Mouse (Mus musculus): ENCODE data around the gene Dhrs2. TPM values are rescaled to one million over a fixed set of nuclear protein-coding genes. Genes with fewer than 3 reads are reported as not detected.

Dhrs2 gene
- not detected in 2 replicates for polyA plus RNA-seq (2015; fragmentation: Nextera tagmentation; extraction: Ambion mirVana)

DNA sequence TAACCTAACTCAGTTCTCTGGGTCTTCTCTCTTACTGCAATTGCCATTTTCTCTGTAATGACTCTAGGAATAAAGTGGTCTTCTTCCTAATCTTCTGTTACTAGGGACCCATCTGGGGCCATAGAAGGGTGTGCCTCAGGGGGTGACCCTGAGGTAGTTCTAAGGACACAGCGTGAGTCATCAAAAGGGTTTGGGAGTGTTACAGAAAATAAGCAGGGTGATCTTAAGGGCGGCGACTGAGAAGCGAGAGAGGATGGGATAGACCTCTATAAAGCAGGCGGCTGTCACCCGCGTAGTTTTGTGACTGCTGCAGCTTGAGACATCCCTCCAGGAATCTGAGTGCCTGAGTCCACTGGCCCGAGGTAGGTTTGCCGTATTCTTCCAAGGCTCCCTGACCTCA is at the start of gene Dhrs2:
Dhrs2 (plus strand) TSS at position 301 of the 400 bp plus-strand sequence.
- no peak for ATAC-seq (ENCODE audit: extremely low read depth, insufficient number of reproducible peaks, low FRiP score, low TSS enrichment)
- Histone ChIP-seq H3K9ac (no peak within 1 kb of the TSS), H3K4me3 (no peak within 1 kb of the TSS), H3K9me3 (no peaks in the 10 kb centered on the region), H3K27me3 (replicated peaks) (no peaks in the 10 kb centered on the region), H3K36me3 (no peaks in the 10 kb centered on the region), H3K4me2 (no peak within 1 kb of the TSS), H3K27ac (replicated peaks) (no peak within 1 kb of the TSS), H3K4me1 (no peaks in the 10 kb centered on the region)
- WGBS: 78% methylated on average over 9 of the region's 9 CpGs

DNA sequence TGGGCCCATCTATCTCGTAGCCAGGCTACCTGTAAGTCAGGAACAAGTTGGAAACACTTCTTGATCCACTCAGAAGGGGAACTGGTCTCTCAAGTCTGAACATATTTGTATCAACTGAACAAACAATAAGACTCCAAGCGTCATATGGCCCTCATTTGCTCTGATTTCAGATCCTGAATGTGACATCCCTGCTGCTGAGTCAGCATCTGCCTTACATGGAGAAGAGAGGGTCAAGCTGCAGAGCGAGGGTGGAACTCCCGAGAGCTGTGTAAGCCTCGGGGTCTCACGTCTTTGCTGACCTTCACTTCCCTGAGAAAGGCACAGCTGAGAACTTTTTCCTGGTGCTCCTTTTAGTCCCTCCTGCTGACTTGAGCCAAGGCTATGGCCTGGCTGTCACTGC is 47.6 kb upstream of the Dhrs2 start:
- 50% methylated on average over 6 of the region's 6 CpGs for WGBS
- Histone ChIP-seq H3K4me1 (0 out of 2 replicates have a peak, but pooled peaks cover 2% of the 10 kb centered on the region), H3K4me3 (no peak overlapping the region), H3K36me3 (no peaks in the 10 kb centered on the region), H3K9ac (no peak overlapping the region), H3K4me2 (no peak overlapping the region), H3K27me3 (replicated peaks) (peaks cover 21% of the 10 kb centered on the region), H3K27ac (replicated peaks) (no peak overlapping the region), H3K9me3 (no peaks in the 10 kb centered on the region)
- ATAC-seq (ENCODE audit: extremely low read depth, insufficient number of reproducible peaks, low FRiP score, low TSS enrichment): no peak

DNA sequence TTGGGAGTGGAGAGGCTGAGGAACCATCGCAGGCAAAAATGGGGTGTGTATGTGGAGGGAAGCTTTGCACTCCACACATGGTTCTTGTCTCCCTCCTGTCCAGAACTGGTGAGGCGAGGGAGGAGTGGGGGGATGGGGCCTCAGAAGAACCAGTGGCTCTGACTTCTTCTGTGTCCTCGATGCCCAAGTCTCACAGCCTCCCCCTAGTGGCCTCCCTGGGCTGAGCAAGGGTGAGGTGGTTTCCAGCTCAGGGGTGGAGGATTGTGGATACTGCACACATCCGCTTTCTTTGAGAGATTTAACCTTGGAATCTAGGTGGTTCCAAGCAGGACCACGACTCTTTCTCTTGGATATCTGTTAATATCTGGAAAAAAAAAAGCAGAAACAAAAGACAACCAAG is 44.5 kb upstream of the Dhrs2 start:
- 43% methylated on average over 5 of the region's 5 CpGs for WGBS
- H3K4me2 ChIP-seq: no peak overlapping the region
- no peak overlapping the region for H3K9ac ChIP-seq
- no peak overlapping the region for H3K4me3 ChIP-seq
- peaks cover 9% of the 10 kb centered on the region for H3K4me1 ChIP-seq
- no peak for ATAC-seq (ENCODE audit: extremely low read depth, insufficient number of reproducible peaks, low FRiP score, low TSS enrichment)
- H3K27me3 ChIP-seq (replicated peaks): peaks cover 18% of the 10 kb centered on the region
- H3K9me3 ChIP-seq: no peaks in the 10 kb centered on the region
- no peak overlapping the region for H3K27ac ChIP-seq (replicated peaks)
- no peaks in the 10 kb centered on the region for H3K36me3 ChIP-seq

DNA sequence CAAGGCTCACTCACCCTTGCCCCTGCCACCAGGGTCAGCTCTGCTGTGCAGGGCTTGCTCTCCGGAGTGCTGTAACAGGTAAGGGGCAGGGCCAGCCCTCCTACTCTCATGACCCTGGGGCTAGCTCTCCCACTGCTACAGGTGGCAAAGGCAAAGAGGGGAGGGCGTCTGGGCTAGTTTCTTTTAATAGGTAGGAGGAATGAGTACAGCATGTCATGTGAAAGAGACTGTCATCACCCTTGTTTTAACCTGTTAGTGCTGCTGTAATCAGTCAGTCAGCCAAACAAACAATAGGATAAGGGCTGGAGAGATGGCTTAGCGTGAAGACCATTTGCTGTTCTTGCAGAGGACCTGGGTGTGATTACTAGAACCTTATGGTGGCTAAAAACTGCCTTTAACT is 40.9 kb upstream of the Dhrs2 start:
- WGBS: 31% methylated on average over 3 of the region's 3 CpGs
- Histone ChIP-seq H3K4me1 (peaks cover 9% of the 10 kb centered on the region), H3K27me3 (replicated peaks) (peaks cover 12% of the 10 kb centered on the region), H3K4me2 (no peak overlapping the region), H3K27ac (replicated peaks) (no peak overlapping the region), H3K4me3 (no peak overlapping the region), H3K9me3 (no peaks in the 10 kb centered on the region), H3K36me3 (no peaks in the 10 kb centered on the region), H3K9ac (no peak overlapping the region)
- ATAC-seq (ENCODE audit: extremely low read depth, insufficient number of reproducible peaks, low FRiP score, low TSS enrichment): no peak; the same call in 1 of the 2 replicates

DNA sequence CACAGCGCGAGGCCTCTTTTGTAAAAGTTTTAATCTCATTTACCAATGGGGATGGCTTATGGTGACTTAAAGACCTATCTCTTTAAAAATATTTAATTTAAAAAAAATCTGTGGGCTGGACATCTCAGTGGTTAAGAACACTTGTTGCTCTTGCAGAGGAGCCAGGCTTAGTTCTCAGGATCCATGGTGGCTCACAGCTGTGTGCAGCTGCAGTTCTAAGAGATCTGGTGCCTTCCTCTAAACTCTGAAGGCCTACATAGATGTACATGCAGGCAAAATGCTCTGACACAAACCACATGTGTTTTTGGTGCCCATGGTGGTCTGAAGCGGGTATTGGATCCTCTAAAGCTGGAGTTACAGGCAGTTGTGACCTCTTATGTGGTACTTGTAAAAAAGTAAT is 38.6 kb upstream of the Dhrs2 start:
- WGBS: 84% methylated on average over 3 of the region's 3 CpGs
- ATAC-seq (ENCODE audit: extremely low read depth, insufficient number of reproducible peaks, low FRiP score, low TSS enrichment): no peak
- no peaks in the 10 kb centered on the region for H3K9me3 ChIP-seq
- no peaks in the 10 kb centered on the region for H3K36me3 ChIP-seq
- H3K9ac ChIP-seq: no peak overlapping the region
- H3K4me3 ChIP-seq: no peak overlapping the region
- H3K4me1 ChIP-seq: peaks cover 7% of the 10 kb centered on the region
- no peak overlapping the region for H3K27ac ChIP-seq (replicated peaks)
- peaks cover 12% of the 10 kb centered on the region for H3K27me3 ChIP-seq (replicated peaks)
- H3K4me2 ChIP-seq: no peak overlapping the region

DNA sequence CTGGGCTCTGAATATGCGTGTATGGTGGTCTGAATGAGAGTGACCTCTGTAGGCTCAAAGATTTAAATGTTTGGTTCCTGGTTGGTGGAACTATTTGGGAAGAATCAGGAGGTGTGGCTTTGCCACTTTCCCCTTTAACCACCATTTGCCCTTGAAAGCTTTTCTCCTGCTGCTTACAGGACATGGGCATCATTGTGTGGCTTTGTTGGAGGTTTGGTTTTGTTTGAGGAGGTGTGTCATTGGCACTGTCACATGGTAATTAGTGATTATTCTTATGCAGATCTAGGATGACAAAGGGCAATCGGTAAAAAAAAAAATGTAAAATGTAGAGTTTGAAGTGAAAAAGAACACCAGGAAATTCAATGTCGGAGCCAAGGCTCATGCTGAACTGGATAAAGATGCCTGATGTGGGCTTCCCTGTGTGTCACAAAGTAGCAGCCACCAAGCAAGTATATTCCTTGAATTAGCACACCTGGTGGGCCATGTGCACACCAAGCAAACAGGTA is 37.1 kb upstream of the Dhrs2 start:
- H3K27me3 ChIP-seq (replicated peaks): peaks cover 13% of the 10 kb centered on the region
- no peaks in the 10 kb centered on the region for H3K9me3 ChIP-seq
- H3K4me3 ChIP-seq: no peak overlapping the region
- no peak overlapping the region for H3K27ac ChIP-seq (replicated peaks)
- H3K9ac ChIP-seq: no peak overlapping the region
- WGBS: 78% methylated on average over 3 of the region's 3 CpGs
- H3K4me2 ChIP-seq: no peak overlapping the region
- no peaks in the 10 kb centered on the region for H3K36me3 ChIP-seq
- no peak for ATAC-seq (ENCODE audit: extremely low read depth, insufficient number of reproducible peaks, low FRiP score, low TSS enrichment)
- peaks cover 14% of the 10 kb centered on the region for H3K4me1 ChIP-seq

DNA sequence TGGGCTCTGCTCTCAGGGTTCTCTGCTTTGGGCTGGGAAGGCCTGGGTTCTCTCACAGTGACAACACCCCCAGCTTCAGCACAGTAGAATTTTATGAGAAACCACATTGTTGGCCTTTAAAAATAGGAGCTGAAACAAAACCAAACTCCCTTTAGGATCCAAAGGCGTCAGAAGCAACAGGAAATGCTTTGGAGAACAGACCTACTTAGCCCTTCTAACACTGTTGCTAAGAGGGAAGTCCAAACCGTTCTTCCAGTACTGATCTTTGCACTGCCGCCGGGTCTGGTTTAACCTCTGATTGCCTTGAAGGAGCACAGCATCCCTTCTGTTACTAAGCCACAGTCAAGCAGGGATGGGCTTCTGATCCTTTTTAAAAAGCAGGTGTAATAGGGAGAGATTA is 33.3 kb upstream of the Dhrs2 start:
- Histone ChIP-seq H3K27ac (replicated peaks) (no peak overlapping the region), H3K9me3 (no peaks in the 10 kb centered on the region), H3K4me2 (no peak overlapping the region), H3K36me3 (no peaks in the 10 kb centered on the region), H3K27me3 (replicated peaks) (peaks cover 22% of the 10 kb centered on the region), H3K4me3 (no peak overlapping the region), H3K9ac (no peak overlapping the region), H3K4me1 (0 out of 2 replicates have a peak, but pooled peaks cover 8% of the 10 kb centered on the region)
- WGBS: 45% methylated on average over 4 of the region's 4 CpGs
- ATAC-seq (ENCODE audit: extremely low read depth, insufficient number of reproducible peaks, low FRiP score, low TSS enrichment): no peak

DNA sequence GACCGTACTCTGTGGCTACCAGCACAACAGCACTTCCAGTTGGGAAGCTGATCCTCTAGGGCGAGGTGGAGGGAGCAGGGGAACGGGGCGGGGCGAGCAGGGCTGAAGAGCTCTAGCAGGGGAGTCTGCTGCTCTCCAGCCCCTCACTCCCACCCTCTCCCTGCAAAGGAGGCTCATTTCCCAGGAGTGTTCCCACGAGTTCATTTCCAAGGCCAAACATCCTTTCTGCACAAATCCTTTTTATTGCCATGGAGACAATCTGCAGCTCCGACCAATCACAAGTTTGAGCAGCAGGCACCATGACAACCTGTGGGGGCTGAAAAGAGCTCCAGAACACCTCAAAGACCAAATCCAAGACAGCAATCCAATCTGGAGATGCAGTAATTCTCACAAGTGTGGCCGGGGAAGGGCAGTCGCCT is 32.4 kb upstream of the Dhrs2 start:
- Histone ChIP-seq H3K4me2 (no peak overlapping the region), H3K27ac (replicated peaks) (no peak overlapping the region), H3K27me3 (replicated peaks) (peaks cover 22% of the 10 kb centered on the region), H3K4me3 (no peak overlapping the region), H3K4me1 (0 out of 2 replicates have a peak, but pooled peaks cover 13% of the 10 kb centered on the region), H3K9me3 (no peaks in the 10 kb centered on the region), H3K36me3 (no peaks in the 10 kb centered on the region), H3K9ac (no peak overlapping the region)
- ATAC-seq (ENCODE audit: extremely low read depth, insufficient number of reproducible peaks, low FRiP score, low TSS enrichment): no peak
- 41% methylated on average over 9 of the region's 9 CpGs for WGBS

DNA sequence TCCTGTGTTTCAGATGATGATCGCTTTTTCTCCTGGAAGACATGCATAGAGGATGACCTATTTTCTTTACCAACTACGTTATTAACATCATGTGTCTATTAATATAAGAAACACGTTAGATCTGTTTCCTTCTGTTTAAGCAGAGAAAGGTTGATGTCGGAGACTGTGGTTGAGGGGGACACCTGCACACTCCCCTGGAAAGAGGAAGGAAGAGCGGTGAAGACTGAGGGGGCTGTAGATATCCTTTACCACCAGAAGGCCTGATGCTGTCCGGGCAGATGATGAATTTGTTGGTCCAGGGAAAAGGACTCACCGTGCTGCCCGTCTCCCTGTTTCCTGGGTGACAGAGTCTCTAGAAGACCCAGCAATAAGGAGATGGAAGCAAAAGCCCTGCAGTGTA is 28.5 kb upstream of the Dhrs2 start:
- Histone ChIP-seq H3K9ac (no peak overlapping the region), H3K4me3 (no peak overlapping the region), H3K27me3 (replicated peaks) (peaks cover 22% of the 10 kb centered on the region), H3K36me3 (no peaks in the 10 kb centered on the region), H3K27ac (replicated peaks) (no peak overlapping the region), H3K4me2 (no peak overlapping the region), H3K9me3 (no peaks in the 10 kb centered on the region), H3K4me1 (peaks cover 29% of the 10 kb centered on the region)
- ATAC-seq (ENCODE audit: extremely low read depth, insufficient number of reproducible peaks, low FRiP score, low TSS enrichment): no peak
- 81% methylated on average over 8 of the region's 8 CpGs for WGBS

DNA sequence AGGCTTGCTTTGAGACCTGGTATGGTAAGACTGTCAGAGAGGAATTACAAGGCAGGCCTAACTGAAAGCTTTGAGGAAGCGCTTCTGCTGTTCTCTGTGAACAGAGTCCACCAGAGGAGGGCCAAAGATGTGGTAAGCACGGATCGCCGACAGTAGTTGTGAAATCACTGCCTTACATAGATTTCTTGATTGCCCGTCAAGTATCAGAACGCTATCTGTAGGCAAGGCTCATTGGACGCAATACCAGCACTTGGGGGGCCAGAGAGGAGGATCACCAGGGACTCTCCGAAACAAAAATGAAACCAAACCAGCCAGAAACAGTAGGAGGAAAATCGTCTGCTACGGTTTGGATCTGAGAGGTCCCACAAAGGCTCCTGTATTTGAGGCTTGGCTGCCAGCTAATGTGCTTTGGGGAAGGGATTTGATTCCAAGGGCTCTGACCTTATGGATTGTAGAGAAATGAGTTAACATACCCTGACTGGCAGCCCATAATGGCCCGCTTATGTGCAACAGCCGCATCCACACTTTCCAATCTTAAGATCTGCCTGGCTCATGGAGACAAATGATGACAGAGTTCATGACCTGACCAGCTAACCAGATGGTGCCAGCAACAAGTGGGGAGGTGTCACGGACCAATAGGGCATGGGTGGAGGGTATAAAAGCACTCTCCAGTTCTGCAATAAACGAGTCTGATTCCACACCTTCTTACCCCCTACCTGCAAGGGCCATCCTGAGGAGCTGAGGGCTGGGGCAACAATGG is 27.8 kb upstream of the Dhrs2 start:
- no peak overlapping the region for H3K4me2 ChIP-seq
- peaks cover 21% of the 10 kb centered on the region for H3K27me3 ChIP-seq (replicated peaks)
- H3K9me3 ChIP-seq: no peaks in the 10 kb centered on the region
- no peak overlapping the region for H3K4me3 ChIP-seq
- H3K36me3 ChIP-seq: no peaks in the 10 kb centered on the region
- ATAC-seq (ENCODE audit: extremely low read depth, insufficient number of reproducible peaks, low FRiP score, low TSS enrichment): no peak
- no peak overlapping the region for H3K27ac ChIP-seq (replicated peaks)
- WGBS: 69% methylated on average over 14 of the region's 14 CpGs
- H3K4me1 ChIP-seq: peaks cover 35% of the 10 kb centered on the region
- H3K9ac ChIP-seq: no peak overlapping the region

DNA sequence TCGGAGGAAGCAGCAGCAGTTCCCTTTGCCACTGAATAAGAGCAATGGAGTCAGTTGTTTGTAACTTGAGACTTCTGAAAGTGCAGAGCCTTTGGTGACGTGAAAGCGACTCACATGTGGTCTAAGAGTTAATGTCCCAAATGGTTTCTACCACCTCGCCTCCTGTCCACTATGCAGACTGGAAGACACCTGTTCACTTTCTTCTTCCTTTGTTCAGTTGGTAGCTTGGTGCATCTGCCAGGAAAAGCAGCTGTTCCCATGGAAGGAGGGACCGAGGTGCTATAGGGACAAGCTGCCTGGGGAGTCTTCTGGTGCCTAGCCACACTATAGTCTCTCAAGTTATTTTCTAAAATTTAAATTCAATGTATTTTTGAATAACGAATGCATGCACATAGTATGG is 27.0 kb upstream of the Dhrs2 start:
- no peak for ATAC-seq (ENCODE audit: extremely low read depth, insufficient number of reproducible peaks, low FRiP score, low TSS enrichment)
- Histone ChIP-seq H3K9ac (no peak overlapping the region), H3K27me3 (replicated peaks) (peaks cover 13% of the 10 kb centered on the region), H3K27ac (replicated peaks) (no peak overlapping the region), H3K4me1 (peaks cover 35% of the 10 kb centered on the region), H3K9me3 (no peaks in the 10 kb centered on the region), H3K4me2 (no peak overlapping the region), H3K4me3 (no peak overlapping the region), H3K36me3 (no peaks in the 10 kb centered on the region)
- WGBS: 60% methylated on average over 6 of the region's 6 CpGs

DNA sequence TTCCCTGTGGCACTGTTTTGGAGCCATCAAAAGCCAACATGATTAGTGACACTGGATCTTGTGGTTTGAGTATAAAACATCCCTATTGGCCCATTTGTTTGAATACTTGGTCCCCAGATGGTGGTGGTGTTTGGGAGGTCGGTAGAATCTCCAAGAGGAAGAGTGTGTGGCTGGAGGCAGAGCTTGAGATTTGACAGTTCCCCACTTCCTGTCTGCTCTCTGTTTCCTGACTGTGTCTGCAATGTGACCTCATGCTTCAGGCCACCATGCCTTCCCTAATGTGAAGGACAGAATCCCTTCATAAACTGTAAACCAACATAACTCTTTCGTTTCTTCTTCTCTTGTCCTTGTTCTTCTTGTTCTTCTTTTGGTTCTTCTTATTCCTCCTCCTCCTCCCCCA is 24.7 kb upstream of the Dhrs2 start:
- ATAC-seq (ENCODE audit: extremely low read depth, insufficient number of reproducible peaks, low FRiP score, low TSS enrichment): no peak
- Histone ChIP-seq H3K9me3 (no peaks in the 10 kb centered on the region), H3K4me1 (peaks cover 35% of the 10 kb centered on the region), H3K4me2 (no peak overlapping the region), H3K27ac (replicated peaks) (no peak overlapping the region), H3K9ac (no peak overlapping the region), H3K4me3 (no peak overlapping the region), H3K27me3 (replicated peaks) (peaks cover 4% of the 10 kb centered on the region), H3K36me3 (no peaks in the 10 kb centered on the region)
- 38% methylated on average over 2 of the region's 2 CpGs for WGBS

All from heart, embryonic 13.5 days (tissue).